In the genomic region with DNA sequence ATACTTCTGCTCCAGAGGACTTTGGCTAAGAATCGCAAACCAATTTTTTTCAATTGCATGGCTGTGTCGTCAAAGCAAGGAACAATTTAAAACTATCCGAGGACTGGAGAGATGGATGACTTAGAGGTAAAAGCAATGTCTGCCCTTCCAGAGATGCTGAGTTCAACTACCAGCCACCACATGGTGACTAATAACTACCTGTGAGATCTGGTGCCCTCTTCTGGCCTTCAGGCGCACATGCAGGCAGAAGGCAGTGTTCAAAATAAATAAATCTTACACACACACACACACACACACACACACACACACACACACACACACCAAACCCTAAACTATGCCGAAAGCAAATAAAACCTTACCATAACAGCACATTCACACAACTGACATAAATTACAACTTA, we compare ENCODE assay signal across 9 mouse cellular contexts.
DNase-seq lines count a peak whose midpoint lies in the region; ATAC-seq and TF ChIP-seq lines count a peak whose summit lies in the region.
"Had no signal": no experiment of that assay in that cellular context is flagged by ENCODE, and none has a peak within 500 bp of the region (broad histone marks: within the 10 kb centered on the region; RNA-seq: fewer than 3 reads in every experiment).

No protein-coding gene starts in this region.

- no peak overlapping the region for H3K9ac ChIP-seq in heart, embryonic 12.5 days
- H3K9ac ChIP-seq: embryonic facial prominence, embryonic 15.5 days had no signal

- no peaks in the 10 kb centered on the region for H3K9me3 ChIP-seq in heart, embryonic 12.5 days (replicated peaks)
- H3K9me3 ChIP-seq: embryonic facial prominence, embryonic 15.5 days had no signal

- CTCF ChIA-PET in Patski (lab: Charles Lee) = no interaction called here

- H3K36me3 ChIP-seq in heart, embryonic 12.5 days = peaks cover 7% of the 10 kb centered on the region
- peaks cover 2% of the 10 kb centered on the region; the same call in 1 of the 2 replicates for H3K36me3 ChIP-seq in small intestine, adult 2 months (ENCODE audit: control insufficient read depth, insufficient read depth, low read length)
- H3K36me3 ChIP-seq: embryonic facial prominence, embryonic 15.5 days had no signal

- peak; percentile 59 for TF ChIP-seq CTCF in Patski (IDR thresholded peaks at IDR 0.05)
- peak; percentile 33; the same call in 1 of the 2 replicates for TF ChIP-seq CTCF in small intestine, adult 2 months (IDR thresholded peaks at IDR 0.05; ENCODE audit: extremely low read depth, insufficient read length, insufficient replicate concordance, low read depth, low read length)

- 80% methylated on average over 5 of the region's 5 CpGs for WGBS in heart, embryonic 12.5 days
- WGBS in small intestine, adult 2 months = 80% methylated on average over 5 of the region's 5 CpGs

- DNase-seq in heart, adult 8-10 months (ENCODE audit: low spot score) = peak; percentile 1
- peak; percentile 41 to 46 for DNase-seq in B cell, adult 2 months
- DNase-seq in Patski (ENCODE audit: low read depth, low spot score) = no peak
- no peak for DNase-seq in neural tube, embryonic 10.5 days (ENCODE audit: extremely low spot score, low spot score)
- DNase-seq in layer of hippocampus, adult 11-12 months (ENCODE audit: low spot score) = no peak

- ATAC-seq in heart, embryonic 12.5 days (ENCODE audit: insufficient number of reproducible peaks, low FRiP score) = no peak
- no peak for ATAC-seq in Patski
- ATAC-seq in inflammation-experienced regulatory T-cells, adult 6 months = peak; percentile 61

- H3K4me3 ChIP-seq in heart, embryonic 12.5 days = no peak overlapping the region
- H3K4me3 ChIP-seq in small intestine, adult 2 months (ENCODE audit: low read depth, low read length) = no peak overlapping the region
- H3K4me3 ChIP-seq: embryonic facial prominence, embryonic 15.5 days had no signal

- no peak overlapping the region for H3K27ac ChIP-seq in heart, embryonic 12.5 days (ENCODE audit: poor library complexity, severe bottlenecking)
- H3K27ac ChIP-seq in small intestine, adult 2 months (ENCODE audit: insufficient read depth, low read depth, low read length) = no peak overlapping the region
- H3K27ac ChIP-seq: embryonic facial prominence, embryonic 15.5 days had no signal

- H3K4me2 ChIP-seq in heart, embryonic 12.5 days = no peak overlapping the region
- H3K4me2 ChIP-seq: embryonic facial prominence, embryonic 15.5 days had no signal

- no peaks in the 10 kb centered on the region for H3K4me1 ChIP-seq in heart, embryonic 12.5 days (replicated peaks)
- H3K4me1 ChIP-seq in small intestine, adult 2 months (ENCODE audit: control insufficient read depth, insufficient read depth, insufficient read length, low read length) = no peaks in the 10 kb centered on the region
- H3K4me1 ChIP-seq: embryonic facial prominence, embryonic 15.5 days had no signal

- in situ Hi-C loops in Patski (cut with MboI; ENCODE audit: low pct_unique_long_range_greater_than_20kb) = no loop called here

- H3K27me3 ChIP-seq in heart, embryonic 12.5 days (replicated peaks) = no peaks in the 10 kb centered on the region
- peaks cover 35% of the 10 kb centered on the region for H3K27me3 ChIP-seq in Patski
- H3K27me3 ChIP-seq in small intestine, adult 2 months (ENCODE audit: control insufficient read depth, insufficient read depth, low read length) = no peaks in the 10 kb centered on the region
- H3K27me3 ChIP-seq: embryonic facial prominence, embryonic 15.5 days had no signal

- POLR2A ChIA-PET in Patski (lab: Charles Lee) = no interaction called here

- no peak for TF ChIP-seq POLR2A in small intestine, adult 2 months (IDR thresholded peaks at IDR 0.05; ENCODE audit: low read depth, low read length)

Comparison
In these comparisons a context has a peak if more than half of its experiments do, and no peak if none do; other contexts are left out.
1. DNase-seq: peak in heart, adult 8-10 months (single experiment) and B cell, adult 2 months (2 of 2); none in Patski (single experiment), neural tube, embryonic 10.5 days (single experiment) and layer of hippocampus, adult 11-12 months (single experiment).